Mouse (Mus musculus) B cell, adult 2 months (primary cell): Measurements from ENCODE around the gene Cd48.

Experiments used
- DNase-seq, 2 experiments: peaks; one replicate each; pipeline ENCODE4 v3.0.0; 2022

Cd48 gene

GRCm38 (mm10) chr1:171681531-171682299, at the start of gene Cd48:
TSS of gene Cd48 (plus strand) at chr1:171682009.
- peak; percentile 38 to 43 for DNase-seq

DNA sequence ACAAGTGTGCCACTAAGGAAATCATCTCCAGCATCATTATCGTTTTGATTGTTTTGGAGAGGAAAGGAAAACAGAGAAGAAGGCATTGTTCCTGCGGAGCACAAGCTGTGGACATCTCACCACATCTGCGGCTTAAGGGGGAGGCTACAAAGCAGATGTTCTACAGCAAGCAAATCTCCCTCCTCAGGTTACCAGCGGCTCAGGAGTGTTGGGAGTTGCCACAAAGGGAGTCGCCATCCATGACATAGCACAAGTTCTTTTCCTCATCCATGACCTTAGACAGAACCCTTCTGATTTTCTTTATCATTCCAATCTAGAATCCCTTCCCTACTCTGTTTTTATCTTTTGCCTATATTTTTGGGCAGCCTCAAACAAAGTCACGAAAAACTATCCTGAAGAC, 46.1 kb upstream of the Cd48 start:
- DNase-seq: no peak

GRCm38 (mm10) chr1:171637101-171637500, 44.7 kb upstream of the Cd48 start:
- DNase-seq: no peak

- DNase-seq: no peak
These were observed 43.1 kb upstream of the Cd48 start for GRCm38 (mm10) chr1:171638686-171639085.

- DNase-seq: no peak
These were observed 41.0 kb upstream of the Cd48 start for GRCm38 (mm10) chr1:171640796-171641195.

- DNase-seq: peak in 1 of 2 experiments; percentile 31
These were observed 38.2 kb upstream of the Cd48 start for GRCm38 (mm10) chr1:171643612-171644011.

DNA sequence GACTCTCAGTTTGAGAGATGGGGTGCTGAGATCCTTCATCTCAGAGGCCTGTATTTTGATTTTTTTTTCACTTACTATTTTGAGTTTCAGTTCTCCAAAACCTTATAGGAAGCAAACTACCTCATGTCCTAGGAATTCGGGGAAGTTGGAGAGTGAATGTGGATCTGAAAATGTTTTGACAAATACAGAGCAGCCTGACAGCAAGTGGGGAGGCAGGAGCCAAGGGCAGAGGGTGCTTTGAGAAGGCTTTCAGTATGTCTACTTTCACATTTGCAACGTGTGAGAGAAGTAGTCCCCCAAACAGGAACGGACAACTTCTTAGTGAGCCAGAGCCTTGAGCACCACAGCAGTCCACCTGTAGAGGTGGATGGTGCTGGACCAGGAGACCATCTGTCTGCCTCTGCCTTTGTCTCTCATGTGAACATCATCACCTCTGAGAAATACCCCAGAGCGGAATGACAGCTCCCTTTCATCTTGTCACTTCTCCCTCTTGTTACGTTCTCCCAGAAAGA, 35.3 kb upstream of the Cd48 start:
- DNase-seq: peak; percentile 35 to 37

- DNase-seq: peak; percentile 33 to 37
These were observed 34.1 kb upstream of the Cd48 start for GRCm38 (mm10) chr1:171647716-171648115.

DNA sequence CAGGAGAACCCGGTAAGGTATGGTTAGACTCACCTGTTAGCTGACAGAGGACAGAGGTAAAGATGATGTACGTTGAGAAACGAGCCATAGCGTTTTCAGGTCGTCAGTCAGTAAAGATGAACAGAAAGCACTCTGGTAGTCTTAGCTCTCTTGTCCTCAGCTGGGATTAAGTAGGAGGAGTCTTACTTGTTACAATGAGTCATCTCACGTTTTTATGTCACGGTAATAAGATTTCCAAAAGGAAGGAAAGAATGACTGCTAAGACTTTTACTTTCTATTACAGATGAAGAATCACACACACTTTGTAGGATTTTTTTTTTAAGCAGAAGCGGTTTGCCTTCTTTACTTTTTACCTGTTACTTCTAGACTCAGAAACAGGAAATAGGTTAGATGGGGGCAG, 33.0 kb upstream of the Cd48 start:
- DNase-seq: peak in 1 of 2 experiments; percentile 47

DNA sequence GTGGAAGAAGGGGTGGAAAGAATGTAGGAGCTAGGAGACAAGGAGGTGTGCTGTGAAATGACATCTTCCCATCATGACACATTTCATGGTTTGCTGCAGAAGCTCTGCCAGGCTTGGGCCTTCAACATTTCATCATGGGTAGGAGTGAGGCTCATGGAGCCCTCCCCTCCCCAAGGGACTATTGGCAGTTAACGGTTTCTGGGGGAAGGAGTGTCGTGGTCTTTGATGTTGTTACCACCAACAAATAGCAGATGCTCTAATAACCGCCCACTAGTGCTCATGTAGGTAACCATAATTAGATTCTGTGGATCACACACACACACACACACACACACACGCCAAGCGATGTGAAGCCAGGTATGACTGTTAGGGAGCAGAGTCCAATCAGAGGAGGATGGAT, 29.1 kb upstream of the Cd48 start, which contains the start of gene Slamf7:
TSS of gene Slamf7 (minus strand) at position 302 of the 400 bp plus-strand sequence.
- DNase-seq: no peak

GRCm38 (mm10) chr1:171658561-171658991, 23.2 kb upstream of the Cd48 start:
- DNase-seq: peak; percentile 54 to 63

DNA sequence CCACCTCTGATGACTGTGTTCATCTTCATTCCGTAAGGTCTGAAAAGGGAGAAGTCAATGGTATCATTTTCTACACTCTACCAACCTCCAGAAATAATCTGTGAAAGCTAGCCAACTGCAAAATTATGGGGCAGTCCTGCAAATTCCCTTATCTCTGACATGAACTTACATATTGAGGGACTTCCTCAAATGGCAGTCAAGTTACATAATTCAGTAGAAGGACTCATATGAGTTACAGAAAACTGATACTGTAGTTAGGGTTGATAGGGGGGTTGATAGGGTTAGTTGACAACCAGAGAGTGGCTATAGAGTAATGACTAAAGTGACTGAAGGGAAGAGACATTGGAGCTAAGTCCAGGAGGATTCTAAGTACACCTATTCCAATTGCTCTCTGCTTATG, 21.4 kb upstream of the Cd48 start:
- DNase-seq: no peak

DNA sequence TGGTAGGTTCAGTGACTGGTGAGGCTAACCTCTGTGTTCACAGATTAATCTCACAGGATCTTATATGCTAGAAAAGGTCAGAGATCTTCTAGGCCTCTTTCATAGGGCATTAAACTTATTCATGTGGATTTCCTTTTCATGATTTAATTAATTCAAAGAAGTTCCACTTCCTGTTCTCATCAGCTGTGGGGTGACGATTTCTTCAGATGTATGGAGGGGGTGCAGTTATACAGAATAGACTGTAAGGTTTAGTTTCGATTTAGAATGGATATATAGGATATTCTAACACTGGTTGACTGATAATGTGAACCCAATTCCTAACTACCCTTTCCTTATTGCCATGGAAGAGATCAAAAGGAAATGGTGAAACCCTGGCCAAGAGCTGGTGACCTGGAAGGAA, 20.3 kb upstream of the Cd48 start:
- DNase-seq: no peak

GRCm38 (mm10) chr1:171663757-171664156, 18.1 kb upstream of the Cd48 start:
- DNase-seq: no peak

GRCm38 (mm10) chr1:171666350-171666749, 15.5 kb upstream of the Cd48 start:
- no peak for DNase-seq

DNA sequence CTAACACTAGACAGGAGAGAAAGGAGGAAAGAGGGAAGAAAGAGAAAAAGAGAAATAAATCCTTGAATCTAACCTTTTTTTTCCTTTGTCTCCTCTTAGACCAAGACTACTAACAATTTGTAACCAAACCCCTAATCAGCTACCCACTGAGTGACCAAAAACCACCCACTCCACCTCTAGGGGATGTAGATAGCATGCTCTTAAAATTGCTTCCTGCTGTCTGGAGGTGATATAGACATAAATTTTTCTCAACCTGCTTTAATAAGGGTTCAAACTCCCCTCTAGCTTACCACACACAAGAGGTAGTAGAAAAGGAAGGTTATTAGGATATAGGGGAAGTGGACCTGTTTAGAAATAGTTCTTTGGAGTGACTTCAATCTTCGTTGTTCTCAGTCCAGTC, 14.6 kb upstream of the Cd48 start:
- no peak for DNase-seq

DNA sequence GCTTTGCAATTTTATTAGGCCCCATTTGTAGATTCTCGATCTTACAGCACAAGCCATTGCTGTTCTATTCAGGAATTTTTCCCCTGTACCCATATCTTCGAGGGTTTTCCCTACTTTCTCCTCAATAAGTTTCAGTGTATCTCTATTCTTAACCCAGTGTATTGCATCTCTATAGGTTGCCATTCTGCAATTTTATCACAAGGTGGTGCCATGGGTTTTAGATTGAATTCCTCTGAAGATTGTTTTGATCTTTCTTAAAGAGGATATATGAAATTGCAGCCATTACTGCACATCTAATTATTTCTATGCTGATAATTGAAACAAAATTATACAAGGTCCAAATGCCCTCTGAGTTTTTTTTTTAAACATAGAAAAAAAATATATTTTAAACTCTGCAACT, 9.4 kb upstream of the Cd48 start:
- peak in 1 of 2 experiments; percentile 41 for DNase-seq

- no peak for DNase-seq
These were observed 8.8 kb upstream of the Cd48 start for GRCm38 (mm10) chr1:171672854-171673475.

DNA sequence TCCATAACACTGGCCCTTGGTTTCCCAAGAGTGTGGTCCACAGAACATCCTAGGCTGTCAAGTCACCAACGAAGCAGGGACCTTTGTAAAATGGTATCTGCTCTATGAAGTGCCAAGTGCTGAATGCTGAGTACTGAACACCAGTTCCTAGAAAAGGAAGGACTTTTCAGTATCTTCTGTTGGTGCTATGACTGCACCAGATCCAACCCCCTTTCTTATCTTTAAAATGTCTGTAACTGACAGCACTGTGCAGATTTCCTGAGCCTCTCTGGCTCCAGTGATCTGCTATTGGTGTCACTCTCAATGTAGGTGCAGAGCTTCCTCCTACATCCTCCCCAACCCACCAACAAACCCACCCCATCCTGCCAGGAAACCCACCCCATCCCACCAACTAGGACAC, 7.3 kb upstream of the Cd48 start:
- no peak for DNase-seq

DNA sequence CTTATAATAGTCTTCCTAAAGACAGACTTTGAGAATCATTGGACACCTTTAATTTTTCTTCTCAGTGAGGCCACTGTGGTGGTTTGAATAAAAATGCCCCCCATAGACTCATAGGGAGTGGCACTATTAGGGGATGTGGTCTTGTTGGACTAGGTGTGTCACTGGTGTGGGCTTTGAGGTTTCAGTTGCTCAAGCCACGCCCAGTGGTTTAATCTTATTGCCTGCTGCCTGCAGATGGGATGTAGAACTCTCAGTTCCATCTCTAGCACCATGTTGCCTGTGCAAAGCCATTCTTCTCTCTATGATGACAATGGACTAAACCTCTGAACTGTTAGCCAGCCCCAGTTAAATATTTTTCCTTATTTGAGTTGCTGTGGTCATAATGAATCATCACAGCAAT, 4.1 kb upstream of the Cd48 start:
- DNase-seq: no peak

GRCm38 (mm10) chr1:171681009-171681408, 800 bp upstream of the Cd48 start:
- DNase-seq: peak; percentile 63 to 67

DNA sequence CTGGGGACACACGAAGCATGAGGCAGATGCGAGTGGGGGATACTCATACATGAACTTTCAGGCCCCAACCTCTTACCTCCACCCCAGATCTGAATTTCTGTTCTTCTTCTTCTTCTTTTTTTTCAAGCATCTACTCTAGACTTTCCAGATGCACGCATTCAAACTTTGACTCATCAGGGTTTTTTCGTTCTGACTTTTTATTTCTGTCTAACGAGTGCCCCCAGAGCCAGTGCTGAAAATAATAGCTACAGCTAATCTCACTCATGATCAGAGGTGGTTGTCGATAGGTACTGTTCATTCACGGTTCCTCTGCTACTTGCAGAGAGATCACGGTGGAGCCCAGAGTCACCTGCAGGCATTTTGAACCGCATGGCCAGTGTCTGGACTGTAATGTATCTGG, 3.1 kb downstream of the Cd48 start:
- DNase-seq: no peak

DNA sequence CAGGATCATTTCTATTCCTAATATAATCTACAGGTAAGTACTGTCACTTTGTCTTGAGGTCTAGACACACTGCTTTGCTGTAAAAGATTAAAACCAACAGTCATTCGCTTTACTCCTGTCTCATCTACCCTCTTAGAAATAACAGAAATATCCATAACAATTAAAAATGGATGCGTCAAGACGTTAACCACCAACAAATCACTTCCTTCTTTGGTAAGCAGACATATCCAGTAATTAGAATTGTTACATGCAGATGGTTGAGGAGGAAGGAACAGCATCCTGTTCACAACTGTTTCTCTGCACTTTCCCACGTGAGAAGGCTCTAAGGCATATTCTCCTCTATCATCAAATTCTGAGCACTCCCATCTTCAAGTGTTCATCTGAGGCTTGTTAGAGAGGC, 5.5 kb downstream of the Cd48 start:
- no peak for DNase-seq

GRCm38 (mm10) chr1:171693918-171694317, 12.1 kb downstream of the Cd48 start:
- no peak for DNase-seq
